9 mouse cellular contexts compared by ENCODE assay signal in genomic region chr4:149877202-149877601, GRCm38 (mm10).
A peak's percentile ranks its signal among the peaks of the same experiment; 100 is the strongest.
DNase-seq lines count a peak whose midpoint lies in the region; ATAC-seq and TF ChIP-seq lines count a peak whose summit lies in the region.
"Had no signal": no experiment of that assay in that cellular context is flagged by ENCODE, and none has a peak within 500 bp of the region (broad histone marks: within the 10 kb centered on the region; RNA-seq: fewer than 3 reads in every experiment).

No protein-coding gene starts in this region.

- H3K4me2 ChIP-seq in kidney, postnatal 0 days (ENCODE audit: low read length) = no peak overlapping the region
- no peak overlapping the region for H3K4me2 ChIP-seq in embryonic facial prominence, embryonic 13.5 days
- no peak overlapping the region for H3K4me2 ChIP-seq in intestine, embryonic 15.5 days (replicated peaks)
- no peak overlapping the region for H3K4me2 ChIP-seq in neural tube, embryonic 14.5 days (ENCODE audit: low read depth, low read length)
- no peak overlapping the region for H3K4me2 ChIP-seq in liver, postnatal 0 days (ENCODE audit: low read depth, low read length)

- intact Hi-C loops in heart, postnatal 36 days (cut with DNase I) = no loop called here

- peak overlapping the region; percentile 34; the same call in 1 of the 2 replicates for H3K27ac ChIP-seq in kidney, postnatal 0 days
- peak overlapping the region; percentile 66; the same call in 1 of the 2 replicates for H3K27ac ChIP-seq in embryonic facial prominence, embryonic 13.5 days
- peak overlapping the region; percentile 37; the same call in 1 of the 2 replicates for H3K27ac ChIP-seq in intestine, embryonic 15.5 days
- 0 out of 2 replicates have a peak overlapping the region, but pooled peaks have one; percentile 39 for H3K27ac ChIP-seq in neural tube, embryonic 14.5 days (ENCODE audit: low read depth, low read length)
- no peak overlapping the region for H3K27ac ChIP-seq in liver, postnatal 0 days (ENCODE audit: low read depth)

- H3K9ac ChIP-seq in kidney, postnatal 0 days (ENCODE audit: low read depth, low read length) = no peak overlapping the region
- H3K9ac ChIP-seq in embryonic facial prominence, embryonic 13.5 days = 0 out of 2 replicates have a peak overlapping the region, but pooled peaks have one; percentile 11
- no peak overlapping the region for H3K9ac ChIP-seq in intestine, embryonic 15.5 days
- H3K9ac ChIP-seq in neural tube, embryonic 14.5 days (replicated peaks; ENCODE audit: low read depth, low read length) = no peak overlapping the region
- H3K9ac ChIP-seq in liver, postnatal 0 days (replicated peaks) = no peak overlapping the region

- no peak overlapping the region for H3K4me3 ChIP-seq in kidney, postnatal 0 days (replicated peaks; ENCODE audit: low read depth, low read length)
- no peak overlapping the region for H3K4me3 ChIP-seq in embryonic facial prominence, embryonic 13.5 days
- H3K4me3 ChIP-seq in intestine, embryonic 15.5 days (replicated peaks) = no peak overlapping the region
- H3K4me3 ChIP-seq in neural tube, embryonic 14.5 days (ENCODE audit: low read depth, low read length) = no peak overlapping the region
- no peak overlapping the region for H3K4me3 ChIP-seq in liver, postnatal 0 days (ENCODE audit: low read depth, low read length)

- peak; percentile 50 for DNase-seq in kidney, postnatal 0 days (ENCODE audit: low spot score)
- no peak for DNase-seq in kidney, adult 18-20 months
- no peak for DNase-seq in liver, postnatal 0 days
- DNase-seq in spleen, postnatal 4 days (ENCODE audit: low spot score in 2 of 2) = no peak
- DNase-seq in heart, postnatal 36 days = no peak
- DNase-seq: cerebellum, adult 2 months had no signal

- no peak for TF ChIP-seq EP300 in liver, postnatal 0 days (IDR thresholded peaks at IDR 0.05; ENCODE audit: low read depth)

- no peaks in the 10 kb centered on the region for H3K9me3 ChIP-seq in kidney, postnatal 0 days (replicated peaks; ENCODE audit: low read length)
- H3K9me3 ChIP-seq in embryonic facial prominence, embryonic 13.5 days = no peaks in the 10 kb centered on the region
- H3K9me3 ChIP-seq in intestine, embryonic 15.5 days = no peaks in the 10 kb centered on the region
- H3K9me3 ChIP-seq in neural tube, embryonic 14.5 days (ENCODE audit: control insufficient read depth, low read length) = no peaks in the 10 kb centered on the region
- H3K9me3 ChIP-seq in liver, postnatal 0 days (ENCODE audit: low read length) = no peaks in the 10 kb centered on the region

- ATAC-seq in kidney, postnatal 0 days (replicated peaks; ENCODE audit: low FRiP score, low read depth) = 0 out of 2 replicates have a peak, but pooled peaks have one; percentile 14
- ATAC-seq in embryonic facial prominence, embryonic 13.5 days (ENCODE audit: insufficient number of reproducible peaks, insufficient read depth, low FRiP score, low TSS enrichment, low read depth) = no peak
- ATAC-seq in intestine, embryonic 15.5 days = peak; percentile 39; the same call in 1 of the 2 replicates
- ATAC-seq in neural tube, embryonic 14.5 days (ENCODE audit: low read depth) = no peak
- no peak for ATAC-seq in liver, postnatal 0 days

- peak; percentile 27; the same call in 1 of the 2 replicates for TF ChIP-seq CTCF in kidney, postnatal 0 days (IDR thresholded peaks at IDR 0.05; ENCODE audit: low read depth)
- no peak for TF ChIP-seq CTCF in liver, postnatal 0 days (IDR thresholded peaks at IDR 0.05; ENCODE audit: low read depth)

- no peaks in the 10 kb centered on the region for H3K36me3 ChIP-seq in kidney, postnatal 0 days (ENCODE audit: insufficient read depth, low read length)
- no peaks in the 10 kb centered on the region for H3K36me3 ChIP-seq in embryonic facial prominence, embryonic 13.5 days
- H3K36me3 ChIP-seq in intestine, embryonic 15.5 days = no peaks in the 10 kb centered on the region
- no peaks in the 10 kb centered on the region for H3K36me3 ChIP-seq in neural tube, embryonic 14.5 days (ENCODE audit: control insufficient read depth, insufficient read depth, low read length)
- H3K36me3 ChIP-seq in liver, postnatal 0 days (replicated peaks; ENCODE audit: insufficient read depth, low read length) = no peaks in the 10 kb centered on the region

- no peaks in the 10 kb centered on the region for H3K27me3 ChIP-seq in kidney, postnatal 0 days (ENCODE audit: insufficient read depth, low read length)
- H3K27me3 ChIP-seq in embryonic facial prominence, embryonic 13.5 days = no peaks in the 10 kb centered on the region
- no peaks in the 10 kb centered on the region for H3K27me3 ChIP-seq in intestine, embryonic 15.5 days (replicated peaks)
- no peaks in the 10 kb centered on the region for H3K27me3 ChIP-seq in neural tube, embryonic 14.5 days (ENCODE audit: control insufficient read depth, insufficient read depth, low read length)
- H3K27me3 ChIP-seq in liver, postnatal 0 days (ENCODE audit: insufficient read depth, low read length) = no peaks in the 10 kb centered on the region

- H3K4me1 ChIP-seq in kidney, postnatal 0 days (replicated peaks; ENCODE audit: insufficient read depth, low read length) = peaks cover 38% of the 10 kb centered on the region
- peaks cover 51% of the 10 kb centered on the region for H3K4me1 ChIP-seq in embryonic facial prominence, embryonic 13.5 days
- H3K4me1 ChIP-seq in intestine, embryonic 15.5 days (replicated peaks) = peaks cover 27% of the 10 kb centered on the region
- H3K4me1 ChIP-seq in neural tube, embryonic 14.5 days (ENCODE audit: control insufficient read depth, insufficient read depth, low read length) = peaks cover 19% of the 10 kb centered on the region
- H3K4me1 ChIP-seq in liver, postnatal 0 days (ENCODE audit: insufficient read depth) = peaks cover 2% of the 10 kb centered on the region; the same call in 1 of the 2 replicates

- 27% methylated on average over 3 of the region's 3 CpGs for WGBS in kidney, postnatal 0 days
- WGBS in embryonic facial prominence, embryonic 13.5 days = 34% methylated on average over 3 of the region's 3 CpGs
- WGBS in intestine, embryonic 15.5 days = 40% methylated on average over 3 of the region's 3 CpGs
- 47% methylated on average over 3 of the region's 3 CpGs for WGBS in neural tube, embryonic 14.5 days
- 43% methylated on average over 3 of the region's 3 CpGs for WGBS in liver, postnatal 0 days (ENCODE audit: insufficient replicate concordance)

Comparison
In these comparisons a context has a peak if more than half of its experiments do, and no peak if none do; other contexts are left out.
1. ATAC-seq: peak in kidney, postnatal 0 days (single experiment) and intestine, embryonic 15.5 days (single experiment); none in embryonic facial prominence, embryonic 13.5 days (single experiment), neural tube, embryonic 14.5 days (single experiment) and liver, postnatal 0 days (single experiment).